Mouse (Mus musculus) MEL-GATA-1-ER (cell line): ENCODE measurements around the gene Mpv17l2.

ENCODE experiments used
- DNase-seq: peaks from one replicate; pipeline ENCODE4 v3.0.0-alpha.2; 2012; ENCODE audit warnings: low read depth; ENCODE audit errors: extremely low read depth

The Mpv17l2 gene

GRCm38 (mm10) chr8:70750128-70750680, 10.5 kb downstream of the Mpv17l2 start:
- DNase-seq, result no peak

GRCm38 (mm10) chr8:70749097-70749674, 11.6 kb downstream of the Mpv17l2 start:
- DNase-seq, result no peak

- no peak for DNase-seq
Observed at GRCm38 (mm10) chr8:70748246-70749096, 12.3 kb downstream of the Mpv17l2 start.

GRCm38 (mm10) chr8:70747211-70747890, 13.4 kb downstream of the Mpv17l2 start:
- DNase-seq, result no peak

GRCm38 (mm10) chr8:70746676-70747075, 14.1 kb downstream of the Mpv17l2 start:
- DNase-seq, result no peak

GRCm38 (mm10) chr8:70745691-70746220, 15.0 kb downstream of the Mpv17l2 start:
- no peak for DNase-seq

- no peak for DNase-seq
Observed at GRCm38 (mm10) chr8:70744806-70745205, 15.9 kb downstream of the Mpv17l2 start.

- DNase-seq, result no peak
Observed at GRCm38 (mm10) chr8:70743656-70744590, 16.8 kb downstream of the Mpv17l2 start.

GRCm38 (mm10) chr8:70742981-70743655, 17.6 kb downstream of the Mpv17l2 start:
- no peak for DNase-seq

GRCm38 (mm10) chr8:70742176-70742575, 18.6 kb downstream of the Mpv17l2 start:
- no peak for DNase-seq

GRCm38 (mm10) chr8:70741661-70742060, 19.1 kb downstream of the Mpv17l2 start:
- DNase-seq, result no peak

- DNase-seq, result no peak
Observed at GRCm38 (mm10) chr8:70738211-70738610, 22.5 kb downstream of the Mpv17l2 start.

GRCm38 (mm10) chr8:70737705-70738104, 23.0 kb downstream of the Mpv17l2 start:
- no peak for DNase-seq

- no peak for DNase-seq
Observed at GRCm38 (mm10) chr8:70730956-70731355, 29.8 kb downstream of the Mpv17l2 start.

- no peak for DNase-seq
Observed at GRCm38 (mm10) chr8:70729808-70730475, 30.8 kb downstream of the Mpv17l2 start.

- DNase-seq, result no peak
Observed at GRCm38 (mm10) chr8:70726721-70727120, 34.0 kb downstream of the Mpv17l2 start.

- DNase-seq, result no peak
Observed at GRCm38 (mm10) chr8:70725792-70726447, 34.8 kb downstream of the Mpv17l2 start.

GRCm38 (mm10) chr8:70724216-70724615, 36.5 kb downstream of the Mpv17l2 start:
- no peak for DNase-seq
